Mouse (Mus musculus) intestine, embryonic 14.5 days (tissue): Measurements from ENCODE around the gene Synrg. TPM values are rescaled to one million over a fixed set of nuclear protein-coding genes. Genes with fewer than 3 reads are reported as not detected.

Experiments
- ATAC-seq: fragments of 200-750 bp; cut with Nextera tagmentation; replicated peaks from 2 replicates; pipeline ENCODE4 v1.8.0; 2017; ENCODE audit warnings: low read depth, moderate number of reproducible peaks, moderate TSS enrichment, moderate library complexity; ENCODE audit not compliant: low FRiP score, low TSS enrichment
- DNase-seq: peaks from one replicate; pipeline ENCODE4 v3.0.0-alpha.2; 2018; ENCODE audit warnings: low spot score
- H3K27ac ChIP-seq: fragments of 300-500 bp; sonication (generic); 2 replicates; pipeline ENCODE4 v1.5.1; 2014; ENCODE audit warnings: low read depth, mild to moderate bottlenecking, control low read depth
- H3K27me3 ChIP-seq: fragments of 300-500 bp; sonication (generic); replicated peaks from 2 replicates; pipeline ENCODE4 v1.6.1; 2014; ENCODE audit warnings: low read length, control low read depth; ENCODE audit not compliant: control insufficient read depth, insufficient read depth
- H3K36me3 ChIP-seq: fragments of 300-500 bp; sonication (generic); 2 replicates; pipeline ENCODE4 v1.6.1; 2014; ENCODE audit warnings: low read length, control low read depth; ENCODE audit not compliant: control insufficient read depth, insufficient read depth
- H3K4me1 ChIP-seq: fragments of 300-500 bp; sonication (generic); replicated peaks from 2 replicates; pipeline ENCODE4 v1.6.1; 2014; ENCODE audit warnings: low read length, control low read depth, mixed read lengths; ENCODE audit not compliant: control insufficient read depth, insufficient read depth
- H3K4me2 ChIP-seq: fragments of 300-500 bp; sonication (generic); 2 replicates; pipeline ENCODE4 v1.6.1; 2014; ENCODE audit warnings: low read length
- H3K4me3 ChIP-seq: fragments of 300-500 bp; sonication (generic); 2 replicates; pipeline ENCODE4 v1.5.1; 2014; ENCODE audit warnings: low read depth, low read length, control low read depth, mixed read lengths
- H3K9ac ChIP-seq: fragments of 300-500 bp; sonication (generic); 2 replicates; pipeline ENCODE4 v1.6.1; 2014; ENCODE audit warnings: mild to moderate bottlenecking, low read length
- H3K9me3 ChIP-seq: fragments of 300-500 bp; sonication (generic); 2 replicates; pipeline ENCODE4 v1.6.1; 2016; ENCODE audit warnings: low read length, control low read depth; ENCODE audit not compliant: control insufficient read depth
- WGBS: fragments of 180-500 bp; shearing (Covaris S2); extraction: QIAGEN DNeasy Blood & Tissue Kit; methylation state at CpG from one replicate; pipeline ENCODE4 v1.1.7; 2014; 5-methylcytosine and 5-hydroxymethylcytosine counted together
- polyA plus RNA-seq: library from polyadenylated mRNA; unstranded; fragments of >200 nt; fragmentation: Nextera tagmentation; extraction: Ambion mirVana; gene quantifications from 2 replicates; pipeline ENCODE4 v1.2.1, GENCODE M21; 2014

Synrg gene
- polyA plus RNA-seq, 1 experiment from 2014 or later, result 10.9 TPM

DNA sequence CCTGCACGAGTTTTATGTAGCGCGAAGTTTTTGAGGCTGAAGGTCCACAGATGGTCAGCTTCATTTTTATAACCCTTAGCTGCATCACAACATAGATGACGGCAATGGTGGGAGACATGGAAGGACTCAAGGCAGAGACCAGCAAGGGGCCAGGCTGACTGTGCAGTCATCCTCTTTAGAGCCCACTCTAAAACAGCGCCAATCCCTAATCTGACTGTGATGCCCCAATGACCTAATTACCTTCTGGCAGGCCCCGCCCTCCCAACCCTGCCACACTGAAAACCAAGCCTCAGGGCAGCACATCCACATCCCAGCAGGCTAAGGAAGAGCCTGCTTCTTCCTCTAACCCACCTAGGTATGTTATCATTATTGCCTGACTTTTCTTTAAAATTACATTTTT is 96.4 kb downstream of the Synrg start:
- Histone ChIP-seq H3K4me3 (no peak overlapping the region), H3K27ac (no peak overlapping the region), H3K27me3 (peaks cover 2% of the 10 kb centered on the region; the same call in 1 of the 2 replicates), H3K4me1 (no peaks in the 10 kb centered on the region), H3K9me3 (0 out of 2 replicates have a peak, but pooled peaks cover 1% of the 10 kb centered on the region), H3K4me2 (no peak overlapping the region), H3K9ac (no peak overlapping the region), H3K36me3 (no peaks in the 10 kb centered on the region)
- DNase-seq (no peak), ATAC-seq (no peak)
- 64% methylated on average over 6 of the region's 6 CpGs for WGBS

DNA sequence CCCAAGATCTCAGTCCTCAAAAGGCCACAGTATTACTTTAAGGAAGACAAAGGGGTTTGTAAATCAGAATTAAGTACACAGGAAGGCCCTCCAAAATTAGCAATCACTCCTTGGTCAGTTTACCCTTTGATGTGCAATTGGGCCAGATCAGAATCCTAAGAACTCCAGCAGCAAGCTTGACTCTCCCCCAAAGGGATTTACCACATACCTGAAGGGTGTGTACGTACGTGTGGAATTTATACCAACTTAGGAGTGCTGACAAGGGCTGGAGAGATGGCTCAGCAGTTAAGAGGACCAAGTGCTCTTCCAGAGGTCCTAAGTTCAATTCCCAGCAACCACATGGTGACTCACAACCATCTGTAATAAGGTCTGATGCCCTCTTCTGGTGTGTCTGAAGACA is 97.7 kb downstream of the Synrg start:
- no peak overlapping the region for H3K9ac ChIP-seq
- DNase-seq (no peak), ATAC-seq (no peak)
- no peak overlapping the region for H3K4me3 ChIP-seq
- H3K27me3 ChIP-seq, result peaks cover 14% of the 10 kb centered on the region; the same call in 1 of the 2 replicates
- H3K36me3 ChIP-seq, result no peaks in the 10 kb centered on the region
- WGBS, result 71% methylated on average over 2 of the region's 2 CpGs
- no peak overlapping the region for H3K4me2 ChIP-seq
- H3K9me3 ChIP-seq, result no peaks in the 10 kb centered on the region
- H3K27ac ChIP-seq, result no peak overlapping the region
- no peaks in the 10 kb centered on the region; the same call in 1 of the 2 replicates for H3K4me1 ChIP-seq

DNA sequence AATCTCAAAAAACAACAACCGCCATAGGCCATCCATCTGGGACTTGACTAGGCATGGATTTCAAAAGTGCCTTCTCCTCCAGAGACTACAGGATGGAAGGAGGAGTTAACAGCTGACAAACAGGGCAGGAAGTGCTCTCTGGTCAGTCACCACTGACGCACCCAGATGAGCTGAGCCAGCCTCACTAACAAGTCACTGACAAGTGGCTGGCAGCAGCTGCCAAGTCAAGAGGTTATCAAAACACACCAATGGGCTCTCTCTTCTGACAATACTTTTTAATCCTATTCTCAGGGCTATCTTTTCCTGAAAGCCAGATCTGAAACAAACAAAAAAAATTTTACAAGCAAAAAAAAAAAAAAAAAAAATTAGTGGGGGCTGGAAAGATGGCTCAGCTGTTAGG is 98.6 kb downstream of the Synrg start:
- H3K9me3 ChIP-seq, result no peaks in the 10 kb centered on the region
- H3K36me3 ChIP-seq, result no peaks in the 10 kb centered on the region
- DNase-seq (no peak), ATAC-seq (no peak)
- H3K4me3 ChIP-seq, result no peak overlapping the region
- peaks cover 20% of the 10 kb centered on the region; the same call in 1 of the 2 replicates for H3K27me3 ChIP-seq
- no peak overlapping the region for H3K4me2 ChIP-seq
- no peak overlapping the region for H3K9ac ChIP-seq
- peaks cover 6% of the 10 kb centered on the region for H3K4me1 ChIP-seq
- no peak overlapping the region for H3K27ac ChIP-seq
- 62% methylated on average over 2 of the region's 2 CpGs for WGBS

DNA sequence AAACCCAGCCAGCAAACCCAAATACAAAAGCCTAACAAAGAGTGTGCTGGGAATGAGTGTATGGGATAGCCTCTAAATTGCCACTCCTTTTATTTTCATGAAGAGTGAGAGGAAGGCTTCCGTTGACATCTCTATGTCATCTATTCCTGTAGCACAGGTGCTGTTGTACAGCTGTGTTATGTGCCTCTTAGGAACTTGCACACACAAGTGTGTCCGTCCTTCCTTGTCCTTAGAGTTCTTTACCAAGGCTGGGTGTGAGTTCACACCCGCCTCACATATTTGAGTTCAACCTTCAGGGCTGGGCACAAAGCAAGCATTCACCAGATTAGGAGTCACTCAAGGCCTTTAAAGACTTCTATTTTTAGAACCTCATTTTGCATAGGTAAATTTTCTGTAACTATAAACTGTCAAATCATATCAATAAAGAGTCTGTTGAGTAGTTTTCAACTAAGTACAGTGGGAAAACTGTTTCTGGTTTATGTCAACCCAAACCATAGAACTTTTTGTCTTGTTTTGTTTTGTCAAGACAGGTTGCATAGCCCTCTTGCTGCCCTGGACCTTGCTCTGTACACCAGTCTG is 99.5 kb downstream of the Synrg start:
- peaks cover 8% of the 10 kb centered on the region for H3K4me1 ChIP-seq
- no peak overlapping the region for H3K27ac ChIP-seq
- no peak overlapping the region for H3K4me2 ChIP-seq
- H3K9me3 ChIP-seq, result no peaks in the 10 kb centered on the region
- WGBS, result 86% methylated on average over 3 of the region's 3 CpGs
- H3K9ac ChIP-seq, result no peak overlapping the region
- no peaks in the 10 kb centered on the region for H3K36me3 ChIP-seq
- no peak for DNase-seq
- H3K4me3 ChIP-seq, result no peak overlapping the region
- no peak for ATAC-seq
- peaks cover 21% of the 10 kb centered on the region; the same call in 1 of the 2 replicates for H3K27me3 ChIP-seq

DNA sequence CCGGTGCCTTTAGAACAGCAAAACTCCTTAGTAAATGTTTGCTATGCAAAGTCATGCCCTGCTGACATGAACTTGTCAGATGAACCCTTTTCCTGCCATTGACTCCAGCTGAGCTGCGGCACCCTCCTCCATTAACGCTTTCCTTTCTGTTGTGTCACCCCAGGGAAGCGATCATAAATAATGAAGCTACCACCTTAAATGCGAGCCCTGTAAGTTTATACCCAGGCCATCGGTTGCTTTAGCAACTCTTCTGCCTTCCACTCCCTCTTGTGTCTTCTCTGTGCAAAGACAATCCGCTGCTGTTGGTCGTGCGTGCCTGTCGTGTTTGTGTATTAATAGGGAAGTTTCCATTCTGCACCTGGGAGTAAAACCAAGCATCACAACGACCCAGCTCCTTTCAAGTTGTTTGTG is 101.8 kb downstream of the Synrg start:
- 4% methylated on average over 11 of the region's 11 CpGs for WGBS
- H3K4me3 ChIP-seq, result no peak overlapping the region
- H3K9ac ChIP-seq, result no peak overlapping the region
- no peaks in the 10 kb centered on the region for H3K9me3 ChIP-seq
- DNase-seq (no peak), ATAC-seq (no peak)
- no peaks in the 10 kb centered on the region for H3K36me3 ChIP-seq
- no peak overlapping the region for H3K27ac ChIP-seq
- H3K4me2 ChIP-seq, result peak overlapping the region; percentile 20; the same call in 1 of the 2 replicates
- H3K27me3 ChIP-seq, result peaks cover 29% of the 10 kb centered on the region
- H3K4me1 ChIP-seq, result peaks cover 8% of the 10 kb centered on the region

DNA sequence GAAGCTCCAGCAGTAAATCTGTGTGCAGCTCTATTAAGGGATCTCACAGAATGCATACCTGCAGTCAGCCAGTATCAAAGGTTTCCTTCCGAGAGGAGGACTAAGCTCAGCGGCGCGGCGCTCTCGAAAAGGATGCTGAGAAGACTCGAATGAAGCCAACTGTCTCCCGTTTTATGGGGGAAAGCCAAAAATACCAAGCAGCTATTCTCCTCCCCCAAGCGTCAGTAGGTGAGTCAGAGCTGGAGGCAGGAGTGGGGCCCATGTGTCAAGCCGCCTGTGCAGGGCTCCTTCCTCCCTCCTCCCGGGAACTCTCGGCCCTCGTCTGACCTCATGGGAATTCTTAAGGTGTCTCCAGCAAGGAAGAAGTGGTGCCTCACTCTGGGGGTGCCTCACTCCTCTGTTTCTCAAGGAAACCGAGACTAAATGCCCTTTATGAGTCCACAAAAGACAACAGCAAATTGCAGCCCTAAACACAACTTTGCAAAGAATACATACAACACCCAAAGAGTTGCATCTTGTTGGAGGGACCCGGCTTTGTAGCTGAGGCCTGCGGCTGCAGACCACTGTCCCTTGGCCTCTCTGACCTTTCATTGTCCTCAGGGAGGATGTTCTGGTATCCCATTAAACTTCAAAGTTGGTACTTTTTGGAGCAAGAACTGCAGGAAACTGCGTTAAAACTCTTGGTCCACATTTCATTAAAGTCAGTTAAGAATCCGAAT is 102.9 kb downstream of the Synrg start:
- peak overlapping the region; percentile 60 for H3K4me3 ChIP-seq

DNA sequence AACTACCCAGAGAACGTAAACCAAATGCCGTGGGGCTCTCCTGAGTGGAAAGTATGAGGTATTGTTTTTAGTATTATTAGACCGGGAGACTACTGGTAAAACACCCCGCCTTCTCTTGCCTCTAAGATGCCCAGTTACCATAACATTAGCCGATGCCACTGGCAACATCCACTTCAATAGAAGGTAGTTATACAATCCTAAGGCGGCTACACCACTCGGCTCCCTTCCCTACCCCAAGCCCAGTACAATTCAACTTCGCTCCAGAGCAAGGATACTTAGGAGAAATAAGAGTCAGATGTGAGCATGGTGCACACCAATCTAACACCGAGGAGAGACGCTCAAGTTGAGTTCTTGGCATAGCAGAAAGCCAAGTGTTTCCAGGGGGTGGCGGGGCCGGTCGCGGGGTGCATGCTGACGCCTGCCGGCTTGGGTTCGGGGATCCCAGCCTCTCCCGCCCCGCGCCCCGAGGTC is 103.5 kb downstream of the Synrg start:
- H3K9me3 ChIP-seq, result no peaks in the 10 kb centered on the region
- H3K36me3 ChIP-seq, result no peaks in the 10 kb centered on the region
- peaks cover 8% of the 10 kb centered on the region for H3K4me1 ChIP-seq
- WGBS, result 4% methylated on average over 16 of the region's 21 CpGs
- H3K4me3 ChIP-seq, result peak overlapping the region; percentile 60
- H3K4me2 ChIP-seq, result peak overlapping the region; percentile 86
- no peak overlapping the region for H3K27ac ChIP-seq
- H3K27me3 ChIP-seq, result peaks cover 29% of the 10 kb centered on the region
- H3K9ac ChIP-seq, result peak overlapping the region; percentile 64
- ATAC-seq (peak; percentile 21; the same call in 1 of the 2 replicates), DNase-seq (no peak)

More for the DNA sequence above, 102.9 kb downstream of the Synrg start:
- H3K4me1 ChIP-seq, result peaks cover 8% of the 10 kb centered on the region
- H3K9me3 ChIP-seq, result no peaks in the 10 kb centered on the region
- no peak overlapping the region for H3K9ac ChIP-seq
- ATAC-seq (0 out of 2 replicates have a peak, but pooled peaks have one; percentile 38), DNase-seq (peak; percentile 60)
- H3K4me2 ChIP-seq, result peak overlapping the region; percentile 86
- H3K27me3 ChIP-seq, result peaks cover 29% of the 10 kb centered on the region
- H3K27ac ChIP-seq, result no peak overlapping the region
- WGBS, result 7% methylated on average over 18 of the region's 18 CpGs
- no peaks in the 10 kb centered on the region for H3K36me3 ChIP-seq

DNA sequence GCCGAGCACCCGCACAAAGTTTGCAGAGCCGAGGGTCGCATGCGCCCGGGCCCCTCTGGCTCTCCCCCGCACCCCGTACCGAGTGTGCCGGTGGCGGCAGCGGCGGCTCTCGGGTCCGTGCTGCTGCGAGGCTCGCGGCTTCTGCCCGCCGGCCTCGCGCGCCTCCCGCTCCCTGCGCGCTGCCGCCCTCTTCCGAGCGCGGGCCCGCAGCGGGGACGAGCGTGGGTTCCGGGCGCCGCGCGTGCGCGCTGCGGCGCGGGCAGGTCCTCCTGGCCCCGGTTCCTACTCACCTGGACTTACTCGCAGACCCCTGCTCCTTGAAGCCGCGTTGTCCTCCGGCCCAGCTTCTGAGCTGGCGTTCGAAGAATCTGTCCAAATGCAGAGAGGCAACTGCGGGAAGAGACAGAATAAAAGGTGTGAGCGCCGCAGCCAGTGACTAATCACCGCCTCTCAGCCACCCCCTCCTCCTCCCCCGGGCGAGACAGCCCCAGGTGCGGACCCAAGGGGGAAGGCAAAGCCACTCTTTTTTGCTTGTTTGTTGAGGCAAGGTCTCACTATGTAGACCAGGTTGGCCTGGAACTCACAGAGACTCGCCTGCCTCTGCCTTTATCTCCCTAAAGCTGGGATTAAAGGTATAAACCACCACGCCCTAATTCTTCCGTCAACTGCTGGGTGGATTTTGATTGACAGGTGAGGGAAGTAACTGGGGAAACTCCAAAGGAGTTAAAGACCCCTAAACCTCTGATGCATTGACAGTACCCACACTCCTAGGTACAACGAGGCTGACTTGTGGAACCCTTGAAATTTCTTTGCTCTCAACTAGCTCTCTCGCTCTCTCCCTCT is 104.2 kb downstream of the Synrg start:
- Histone ChIP-seq H3K9me3 (no peaks in the 10 kb centered on the region), H3K27ac (no peak overlapping the region), H3K36me3 (no peaks in the 10 kb centered on the region), H3K27me3 (peaks cover 29% of the 10 kb centered on the region), H3K4me2 (peak overlapping the region; percentile 86), H3K9ac (peak overlapping the region; percentile 64), H3K4me3 (peak overlapping the region; percentile 60), H3K4me1 (peaks cover 15% of the 10 kb centered on the region)
- ATAC-seq (peak; percentile 60), DNase-seq (peak; percentile 83)
- 3% methylated on average over 46 of the region's 63 CpGs for WGBS
